Mouse (Mus musculus) liver, embryonic 15.5 days (tissue): ENCODE measurements at regions not wholly inside any gene's neighbourhood (a gene's known extent, or its start where the extent isn't known, plus 50 kb on each side); places are given as distances from the start of the nearest gene placed in this dataset.

Experiments used
- ATAC-seq: fragments of 200-750 bp; cut with Nextera tagmentation; 2 replicates; pipeline ENCODE4 v1.8.0; 2017; ENCODE audit warnings: moderate number of reproducible peaks, mild to moderate bottlenecking, moderate library complexity; ENCODE audit not compliant: insufficient read depth
- H3K27ac ChIP-seq: fragments of 300-500 bp; sonication (generic); replicated peaks from 2 replicates; pipeline ENCODE4 v1.5.1; 2015; ENCODE audit warnings: mild to moderate bottlenecking, inconsistent platforms
- H3K27me3 ChIP-seq: fragments of 300-500 bp; sonication (generic); 2 replicates; pipeline ENCODE4 v1.6.1; 2015; ENCODE audit warnings: mild to moderate bottlenecking, inconsistent platforms
- H3K36me3 ChIP-seq: fragments of 300-500 bp; sonication (generic); replicated peaks from 2 replicates; pipeline ENCODE4 v1.6.1; 2015; ENCODE audit warnings: moderate library complexity, mild to moderate bottlenecking, inconsistent platforms
- H3K4me1 ChIP-seq: fragments of 300-500 bp; sonication (generic); replicated peaks from 2 replicates; pipeline ENCODE4 v1.6.1; 2015; ENCODE audit warnings: inconsistent platforms
- H3K4me2 ChIP-seq: fragments of 300-500 bp; sonication (generic); 2 replicates; pipeline ENCODE4 v1.6.1; 2015; ENCODE audit warnings: moderate library complexity, mild to moderate bottlenecking, inconsistent platforms
- H3K4me3 ChIP-seq: fragments of 300-500 bp; sonication (generic); replicated peaks from 2 replicates; pipeline ENCODE4 v1.5.1; 2015; ENCODE audit warnings: mild to moderate bottlenecking, inconsistent platforms
- H3K9ac ChIP-seq: fragments of 300-500 bp; sonication (generic); 2 replicates; pipeline ENCODE4 v1.6.1; 2015; ENCODE audit warnings: moderate library complexity, mild to moderate bottlenecking, inconsistent platforms
- H3K9me3 ChIP-seq: fragments of 300-500 bp; sonication (generic); replicated peaks from 2 replicates; pipeline ENCODE4 v1.6.1; 2016; ENCODE audit warnings: inconsistent platforms
- WGBS: fragments of 180-500 bp; shearing (Covaris S2); methylation state at CpG from one replicate; pipeline ENCODE4 v1.1.7; 2015; ENCODE audit warnings: mixed read lengths; ENCODE audit not compliant: insufficient replicate concordance; 5-methylcytosine and 5-hydroxymethylcytosine counted together

- ATAC-seq = no peak
- Histone ChIP-seq H3K4me3 (no peak overlapping the region), H3K36me3 (no peaks in the 10 kb centered on the region), H3K4me1 (no peaks in the 10 kb centered on the region), H3K9ac (no peak overlapping the region), H3K9me3 (no peaks in the 10 kb centered on the region), H3K27ac (no peak overlapping the region), H3K27me3 (no peaks in the 10 kb centered on the region), H3K4me2 (no peak overlapping the region)
- WGBS = 58% methylated on average over 5 of the region's 5 CpGs
These were observed 362.0 kb upstream of the Chd6 start for GRCm38 (mm10) chr2:161470844-161471243.

GRCm38 (mm10) chr2:161470025-161470424 lies 361.1 kb upstream of the Chd6 start:
- 19% methylated on average over 2 of the region's 2 CpGs for WGBS
- H3K27ac ChIP-seq = no peak overlapping the region
- no peaks in the 10 kb centered on the region for H3K27me3 ChIP-seq
- H3K36me3 ChIP-seq = no peaks in the 10 kb centered on the region
- no peak overlapping the region for H3K4me3 ChIP-seq
- ATAC-seq = no peak
- H3K4me2 ChIP-seq = no peak overlapping the region
- no peaks in the 10 kb centered on the region for H3K9me3 ChIP-seq
- no peaks in the 10 kb centered on the region for H3K4me1 ChIP-seq
- no peak overlapping the region for H3K9ac ChIP-seq

DNA sequence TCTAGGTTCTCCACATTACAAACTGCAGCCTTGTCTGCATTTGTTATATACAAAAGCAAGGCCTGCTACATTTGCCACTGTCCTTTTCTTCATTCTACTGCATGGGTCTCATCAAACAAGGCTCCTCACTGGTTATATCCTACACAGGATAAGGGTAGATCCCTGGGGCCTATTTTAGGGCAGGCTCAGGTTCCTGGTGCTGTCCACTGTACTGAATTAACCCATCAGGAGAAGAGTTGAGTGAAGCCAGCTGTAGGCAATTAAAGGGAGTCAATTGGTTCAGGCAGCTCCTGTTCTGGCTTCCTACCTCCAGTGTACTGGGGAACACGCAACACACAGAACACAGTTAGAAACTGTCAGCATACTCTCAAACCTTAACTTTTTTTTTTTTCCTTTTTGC lies 358.2 kb upstream of the Chd6 start:
- no peak for ATAC-seq
- H3K36me3 ChIP-seq = no peaks in the 10 kb centered on the region
- no peak overlapping the region for H3K9ac ChIP-seq
- H3K4me1 ChIP-seq = no peaks in the 10 kb centered on the region
- H3K9me3 ChIP-seq = no peaks in the 10 kb centered on the region
- H3K27ac ChIP-seq = no peak overlapping the region
- WGBS = 49% methylated on average over 1 of the region's 1 CpGs
- no peak overlapping the region for H3K4me2 ChIP-seq
- H3K4me3 ChIP-seq = no peak overlapping the region
- H3K27me3 ChIP-seq = no peaks in the 10 kb centered on the region

DNA sequence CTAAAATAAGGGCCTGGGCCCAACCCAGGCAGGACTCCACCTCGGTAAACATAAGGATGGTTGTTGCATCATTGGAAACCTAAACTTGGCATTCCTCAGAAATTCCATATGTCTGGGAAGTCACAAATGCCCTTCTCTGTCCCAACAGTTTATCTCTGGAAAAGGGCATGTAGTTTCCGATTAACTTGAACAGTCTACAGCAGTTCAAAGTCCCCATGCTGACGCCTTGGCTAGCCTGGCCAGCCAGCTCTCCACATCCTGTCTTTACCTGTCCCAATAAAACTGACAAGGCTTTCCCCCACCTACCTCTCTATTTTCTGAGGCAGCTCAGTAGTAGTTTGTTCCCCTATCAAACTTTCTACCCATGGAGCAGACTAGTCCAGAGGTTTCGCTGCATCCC lies 351.7 kb upstream of the Chd6 start:
- Histone ChIP-seq H3K36me3 (no peaks in the 10 kb centered on the region), H3K4me2 (no peak overlapping the region), H3K9ac (no peak overlapping the region), H3K4me1 (no peaks in the 10 kb centered on the region), H3K27ac (no peak overlapping the region), H3K4me3 (no peak overlapping the region), H3K9me3 (no peaks in the 10 kb centered on the region), H3K27me3 (no peaks in the 10 kb centered on the region)
- WGBS = 67% methylated on average over 4 of the region's 4 CpGs
- ATAC-seq = no peak

DNA sequence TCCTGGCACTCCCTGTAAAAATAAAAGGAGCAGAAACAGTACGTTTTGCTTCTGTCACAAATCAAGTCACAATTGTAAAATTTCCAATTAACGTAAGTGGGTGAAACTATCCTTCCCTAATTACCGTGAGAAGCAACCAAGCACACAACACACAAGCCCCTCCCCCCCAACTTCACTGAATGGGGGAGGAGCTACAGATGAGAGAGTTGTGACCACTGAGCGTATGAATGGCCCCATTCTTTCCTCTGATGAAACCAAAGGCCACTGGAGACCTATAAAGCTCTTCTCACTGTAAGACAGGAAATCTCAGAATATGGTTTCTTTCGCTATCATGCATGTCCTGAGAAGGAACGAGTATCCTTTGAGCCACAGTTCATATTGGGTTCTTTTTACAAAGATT lies 345.6 kb upstream of the Chd6 start:
- no peaks in the 10 kb centered on the region for H3K36me3 ChIP-seq
- H3K9me3 ChIP-seq = no peaks in the 10 kb centered on the region
- no peaks in the 10 kb centered on the region for H3K27me3 ChIP-seq
- ATAC-seq = no peak
- no peak overlapping the region for H3K9ac ChIP-seq
- no peak overlapping the region for H3K27ac ChIP-seq
- 59% methylated on average over 6 of the region's 6 CpGs for WGBS
- H3K4me3 ChIP-seq = no peak overlapping the region
- no peak overlapping the region for H3K4me2 ChIP-seq
- no peaks in the 10 kb centered on the region for H3K4me1 ChIP-seq

DNA sequence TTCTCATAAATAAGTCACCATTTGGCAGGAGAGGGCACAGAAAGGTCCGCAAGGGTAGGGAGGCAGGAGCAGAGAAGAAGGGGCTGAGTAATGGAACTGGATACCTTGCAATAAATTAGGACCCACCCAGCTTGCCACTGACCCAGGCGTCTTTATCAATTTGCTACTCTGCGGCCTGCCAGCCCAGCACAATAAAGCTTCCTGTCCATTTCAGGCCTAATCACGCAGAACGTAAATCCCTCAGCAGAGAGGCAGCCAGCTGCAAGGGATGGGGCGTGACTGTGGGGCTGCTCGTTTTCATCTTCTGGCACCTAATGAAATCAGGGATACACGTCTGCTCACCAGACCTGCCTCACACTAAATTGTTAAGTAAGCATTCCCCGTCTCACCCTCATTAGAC lies 324.9 kb upstream of the Chd6 start:
- no peak overlapping the region for H3K27ac ChIP-seq
- H3K9ac ChIP-seq = no peak overlapping the region
- no peak overlapping the region for H3K4me3 ChIP-seq
- H3K9me3 ChIP-seq = no peaks in the 10 kb centered on the region
- no peaks in the 10 kb centered on the region for H3K36me3 ChIP-seq
- H3K4me1 ChIP-seq = no peaks in the 10 kb centered on the region
- no peaks in the 10 kb centered on the region for H3K27me3 ChIP-seq
- H3K4me2 ChIP-seq = no peak overlapping the region
- no peak for ATAC-seq
- WGBS = 42% methylated on average over 9 of the region's 9 CpGs

DNA sequence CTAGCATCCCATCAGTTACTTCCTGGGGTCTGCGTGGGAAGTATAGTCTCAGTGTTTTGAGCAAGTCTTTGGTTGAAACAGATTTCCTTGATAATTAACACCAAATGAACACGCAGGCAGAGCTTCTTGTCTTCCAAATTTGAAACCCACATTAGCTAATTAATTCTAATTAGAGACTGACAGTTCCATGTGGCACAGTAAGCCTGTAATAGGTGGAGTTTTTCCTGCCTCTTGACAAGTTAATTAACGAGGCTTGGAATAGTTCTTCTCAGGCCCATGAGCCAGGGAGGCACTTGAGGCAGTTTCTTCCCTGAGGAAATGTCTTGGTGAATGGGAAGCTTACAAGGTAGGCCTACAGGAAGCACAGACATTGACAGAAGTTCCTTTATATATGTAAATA lies 320.4 kb upstream of the Chd6 start:
- H3K9ac ChIP-seq = no peak overlapping the region
- no peak overlapping the region for H3K4me2 ChIP-seq
- H3K9me3 ChIP-seq = no peaks in the 10 kb centered on the region
- no peaks in the 10 kb centered on the region for H3K4me1 ChIP-seq
- H3K27ac ChIP-seq = no peak overlapping the region
- H3K27me3 ChIP-seq = no peaks in the 10 kb centered on the region
- H3K36me3 ChIP-seq = no peaks in the 10 kb centered on the region
- no peak for ATAC-seq
- H3K4me3 ChIP-seq = no peak overlapping the region
- 28% methylated on average over 3 of the region's 3 CpGs for WGBS

DNA sequence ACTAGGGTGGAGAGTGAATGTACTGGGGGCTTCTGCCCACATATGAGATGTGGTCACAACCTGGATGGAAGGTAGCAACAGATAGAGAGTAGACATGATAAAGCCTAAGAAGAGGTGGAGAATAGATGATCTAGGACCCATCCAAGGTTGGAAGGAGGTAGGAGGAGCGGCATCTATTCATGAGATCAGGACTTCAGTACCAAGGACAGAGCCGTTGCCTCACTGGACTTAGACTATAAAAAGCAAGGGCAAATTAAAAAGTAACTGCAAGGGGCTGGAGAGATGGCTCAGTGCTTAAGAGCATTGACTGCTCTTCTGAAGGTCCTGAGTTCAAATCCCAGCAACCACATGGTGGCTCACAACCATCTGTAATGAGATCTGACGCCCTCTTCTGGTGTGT lies 316.7 kb upstream of the Chd6 start:
- H3K4me3 ChIP-seq = no peak overlapping the region
- WGBS = 30% methylated on average over 3 of the region's 3 CpGs
- no peak for ATAC-seq
- no peaks in the 10 kb centered on the region for H3K36me3 ChIP-seq
- H3K9ac ChIP-seq = no peak overlapping the region
- no peaks in the 10 kb centered on the region for H3K27me3 ChIP-seq
- no peaks in the 10 kb centered on the region for H3K9me3 ChIP-seq
- no peak overlapping the region for H3K27ac ChIP-seq
- no peak overlapping the region for H3K4me2 ChIP-seq
- no peaks in the 10 kb centered on the region for H3K4me1 ChIP-seq

DNA sequence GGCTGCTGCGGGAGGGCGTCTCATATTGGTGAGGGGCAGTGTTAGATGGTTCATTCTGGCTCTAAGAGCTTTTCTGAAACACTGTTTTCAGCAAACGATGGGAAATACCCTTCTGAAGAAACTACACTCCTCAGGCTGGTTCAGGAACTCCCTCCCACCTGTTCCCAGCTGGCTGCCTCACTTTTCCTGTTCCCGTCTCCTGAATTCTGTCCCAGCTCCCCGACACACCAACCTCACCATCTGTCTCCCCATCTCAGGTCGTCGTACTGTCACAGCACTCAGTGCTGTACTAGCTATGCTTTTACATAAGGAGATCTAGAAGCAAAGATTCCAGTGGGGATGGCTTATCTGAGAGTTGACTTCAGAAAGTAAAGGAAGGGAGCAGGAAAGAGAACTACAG lies 309.2 kb upstream of the Chd6 start:
- no peaks in the 10 kb centered on the region for H3K27me3 ChIP-seq
- 59% methylated on average over 7 of the region's 7 CpGs for WGBS
- no peaks in the 10 kb centered on the region for H3K9me3 ChIP-seq
- H3K4me2 ChIP-seq = no peak overlapping the region
- H3K4me1 ChIP-seq = no peaks in the 10 kb centered on the region
- H3K4me3 ChIP-seq = no peak overlapping the region
- no peaks in the 10 kb centered on the region for H3K36me3 ChIP-seq
- no peak overlapping the region for H3K9ac ChIP-seq
- no peak for ATAC-seq
- H3K27ac ChIP-seq = no peak overlapping the region

DNA sequence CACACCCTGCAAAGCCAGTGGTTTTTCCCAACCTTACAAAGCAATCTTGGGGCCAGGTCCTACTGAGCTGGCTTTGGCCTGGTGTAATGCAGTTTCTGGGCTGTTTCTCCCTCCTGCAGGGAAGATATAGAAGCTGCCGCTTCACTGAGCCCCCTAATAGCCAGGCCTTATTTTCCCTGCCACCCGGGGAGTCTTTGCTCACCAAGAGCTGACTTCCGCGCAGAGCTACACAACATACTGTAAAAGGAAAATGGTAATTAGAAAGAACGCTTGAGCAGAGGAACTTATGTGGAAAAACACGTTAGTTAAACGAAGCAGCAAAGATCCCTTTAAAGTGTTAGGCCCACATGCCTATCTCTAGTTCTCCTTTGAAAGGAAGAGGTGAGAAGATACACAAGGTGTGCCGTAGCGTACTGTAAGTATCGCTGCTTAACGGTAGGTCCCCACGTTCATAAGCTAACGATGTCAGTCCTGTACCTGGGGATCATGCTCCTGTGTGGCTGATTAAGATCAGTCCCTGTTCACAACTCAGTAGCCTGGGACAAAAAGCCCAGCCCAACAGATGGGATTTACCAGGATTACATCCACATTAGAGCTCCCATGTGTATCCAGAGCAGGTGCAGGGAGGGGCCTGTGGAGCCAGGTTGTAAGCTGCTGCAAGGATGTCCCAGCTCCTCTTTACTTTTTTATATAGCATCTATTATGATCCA lies 307.5 kb upstream of the Chd6 start:
- H3K27me3 ChIP-seq = no peaks in the 10 kb centered on the region
- no peaks in the 10 kb centered on the region for H3K36me3 ChIP-seq
- WGBS = 64% methylated on average over 13 of the region's 13 CpGs
- no peak overlapping the region for H3K9ac ChIP-seq
- H3K9me3 ChIP-seq = no peaks in the 10 kb centered on the region
- no peak overlapping the region for H3K4me2 ChIP-seq
- no peaks in the 10 kb centered on the region for H3K4me1 ChIP-seq
- H3K4me3 ChIP-seq = no peak overlapping the region
- no peak overlapping the region for H3K27ac ChIP-seq
- ATAC-seq = no peak

- Histone ChIP-seq H3K36me3 (no peaks in the 10 kb centered on the region), H3K9ac (no peak overlapping the region), H3K27me3 (no peaks in the 10 kb centered on the region), H3K9me3 (no peaks in the 10 kb centered on the region), H3K4me2 (no peak overlapping the region), H3K4me1 (no peaks in the 10 kb centered on the region), H3K4me3 (no peak overlapping the region), H3K27ac (no peak overlapping the region)
- ATAC-seq = no peak
- WGBS = 87% methylated on average over 1 of the region's 1 CpGs
These were observed 299.4 kb upstream of the Chd6 start for GRCm38 (mm10) chr2:161408306-161408705.

- Histone ChIP-seq H3K27me3 (no peaks in the 10 kb centered on the region), H3K9ac (no peak overlapping the region), H3K27ac (no peak overlapping the region), H3K4me2 (no peak overlapping the region), H3K9me3 (no peaks in the 10 kb centered on the region), H3K4me3 (no peak overlapping the region), H3K4me1 (no peaks in the 10 kb centered on the region), H3K36me3 (no peaks in the 10 kb centered on the region)
- WGBS = 8% methylated on average over 1 of the region's 1 CpGs
- ATAC-seq = no peak
These were observed 297.0 kb upstream of the Chd6 start for GRCm38 (mm10) chr2:161405847-161406384.
